Mouse (Mus musculus): ENCODE data around the gene Anp32b. TPM values are rescaled to one million over a fixed set of nuclear protein-coding genes. Genes with fewer than 3 reads are reported as not detected.

The Anp32b gene
- total and polyA plus RNA-seq, 2 experiments = 3.5 to 7.1 TPM

DNA sequence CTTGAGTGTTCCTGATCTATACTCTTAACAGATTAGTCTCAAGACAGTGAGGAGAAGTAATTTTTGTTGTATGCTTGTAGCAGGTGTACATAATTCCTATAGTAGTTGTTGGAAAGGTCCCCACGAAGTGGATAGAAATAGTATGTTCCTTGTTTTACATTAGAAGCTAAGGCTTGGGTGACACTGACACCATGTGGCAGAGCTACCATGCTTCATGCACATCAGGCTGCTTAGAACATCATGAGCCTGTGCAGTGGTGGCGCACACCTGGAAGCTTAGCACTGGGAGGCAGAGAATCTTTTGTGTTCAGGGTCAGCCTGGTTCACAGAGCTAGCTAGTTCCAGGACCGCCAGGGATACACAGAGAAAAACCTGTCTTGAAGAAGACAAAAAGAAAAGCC, 15.0 kb downstream of the Anp32b start:
- TF ChIP-seq POLR2A (IDR thresholded peaks at IDR 0.05; ENCODE audit: extremely low read depth, insufficient read depth, low read length) (no peak), CTCF (IDR thresholded peaks at IDR 0.05; ENCODE audit: low read depth, low read length) (no peak)

DNA sequence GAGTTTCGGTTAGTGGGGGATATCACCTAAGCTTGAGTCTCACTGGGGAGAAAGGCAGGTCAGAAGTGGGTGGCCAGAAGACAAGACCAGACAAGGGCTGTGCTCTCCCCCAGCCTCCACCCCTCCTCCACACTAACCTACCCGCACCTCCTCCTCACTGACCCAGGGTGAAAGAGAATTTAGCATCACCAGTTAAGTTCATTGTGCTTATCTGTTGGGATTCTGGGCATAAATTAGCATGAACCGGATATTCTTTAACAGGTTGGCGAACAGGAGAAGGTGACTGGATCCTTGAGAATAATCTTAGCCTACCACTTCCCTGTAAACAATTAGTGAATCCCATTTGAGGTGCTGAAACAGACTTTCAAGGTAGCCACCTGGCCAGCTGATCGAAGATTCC, 24.4 kb downstream of the Anp32b start:
- no peak for DNase-seq (ENCODE audit: extremely low read depth, low read depth, low spot score)
- H3K4me3 ChIP-seq (ENCODE audit: insufficient read depth, low read depth, low read length) = no peak overlapping the region
- 97% methylated on average over 5 of the region's 5 CpGs for WGBS
- no peaks in the 10 kb centered on the region for H3K27me3 ChIP-seq (ENCODE audit: control insufficient read depth, insufficient read depth, low read length)
- no peak overlapping the region for H3K27ac ChIP-seq (replicated peaks; ENCODE audit: insufficient read depth, low read depth, low read length)
- no peak overlapping the region for H3K9ac ChIP-seq (ENCODE audit: low read depth, low read length)
- H3K4me1 ChIP-seq (ENCODE audit: control insufficient read depth, insufficient read depth, low read length) = no peaks in the 10 kb centered on the region
- H3K79me2 ChIP-seq (ENCODE audit: control insufficient read depth, insufficient read depth, low read length) = no peaks in the 10 kb centered on the region
- TF ChIP-seq POLR2A (IDR thresholded peaks at IDR 0.05; ENCODE audit: extremely low read depth, insufficient read depth, low read length) (no peak), CTCF (IDR thresholded peaks at IDR 0.05; ENCODE audit: low read depth, low read length) (no peak)
- H3K36me3 ChIP-seq (ENCODE audit: control insufficient read depth, insufficient read depth, low read length) = peaks cover 31% of the 10 kb centered on the region

More for the DNA sequence above, 15.0 kb downstream of the Anp32b start:
- Histone ChIP-seq H3K9ac (ENCODE audit: low read depth, low read length) (no peak overlapping the region), H3K36me3 (ENCODE audit: control insufficient read depth, insufficient read depth, low read length) (peaks cover 70% of the 10 kb centered on the region), H3K27me3 (ENCODE audit: control insufficient read depth, insufficient read depth, low read length) (no peaks in the 10 kb centered on the region), H3K4me3 (ENCODE audit: insufficient read depth, low read depth, low read length) (no peak overlapping the region), H3K27ac (replicated peaks; ENCODE audit: insufficient read depth, low read depth, low read length) (no peak overlapping the region), H3K79me2 (ENCODE audit: control insufficient read depth, insufficient read depth, low read length) (no peaks in the 10 kb centered on the region), H3K4me1 (ENCODE audit: control insufficient read depth, insufficient read depth, low read length) (no peaks in the 10 kb centered on the region)
- no peak for DNase-seq (ENCODE audit: extremely low read depth, low read depth, low spot score)
- 91% methylated on average over 3 of the region's 3 CpGs for WGBS

DNA sequence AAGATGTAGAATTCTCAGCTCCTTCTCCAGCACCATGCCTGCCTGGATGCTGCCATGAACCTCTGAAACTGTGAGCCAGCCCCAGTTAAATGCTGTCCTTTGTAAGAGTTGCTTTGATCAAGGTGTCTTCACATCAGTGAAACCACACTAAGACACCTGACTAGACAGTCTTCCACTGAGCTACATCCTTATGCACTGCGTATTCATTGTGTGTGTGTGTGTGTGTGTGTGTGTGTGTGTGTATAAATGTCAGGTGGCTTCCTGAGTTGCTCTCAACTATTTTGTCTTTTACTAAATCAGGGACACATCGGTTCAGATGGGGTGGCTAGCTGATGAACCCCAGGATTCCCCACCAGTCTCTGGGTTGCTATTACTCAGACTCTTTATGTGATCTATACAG, 28.4 kb downstream of the Anp32b start:
- Histone ChIP-seq H3K79me2 (ENCODE audit: control insufficient read depth, insufficient read depth, low read length) (no peaks in the 10 kb centered on the region), H3K4me1 (ENCODE audit: control insufficient read depth, insufficient read depth, low read length) (no peaks in the 10 kb centered on the region), H3K9ac (ENCODE audit: low read depth, low read length) (no peak overlapping the region), H3K36me3 (ENCODE audit: control insufficient read depth, insufficient read depth, low read length) (peaks cover 3% of the 10 kb centered on the region; the same call in 1 of the 2 replicates), H3K27me3 (ENCODE audit: control insufficient read depth, insufficient read depth, low read length) (no peaks in the 10 kb centered on the region), H3K4me3 (ENCODE audit: insufficient read depth, low read depth, low read length) (no peak overlapping the region), H3K27ac (replicated peaks; ENCODE audit: insufficient read depth, low read depth, low read length) (no peak overlapping the region)
- DNase-seq (ENCODE audit: extremely low read depth, low read depth, low spot score) = no peak
- WGBS = 93% methylated on average over 2 of the region's 2 CpGs
- no peak for TF ChIP-seq POLR2A (IDR thresholded peaks at IDR 0.05; ENCODE audit: extremely low read depth, insufficient read depth, low read length)
- TF ChIP-seq CTCF (IDR thresholded peaks at IDR 0.05; ENCODE audit: low read depth, low read length) = no peak

DNA sequence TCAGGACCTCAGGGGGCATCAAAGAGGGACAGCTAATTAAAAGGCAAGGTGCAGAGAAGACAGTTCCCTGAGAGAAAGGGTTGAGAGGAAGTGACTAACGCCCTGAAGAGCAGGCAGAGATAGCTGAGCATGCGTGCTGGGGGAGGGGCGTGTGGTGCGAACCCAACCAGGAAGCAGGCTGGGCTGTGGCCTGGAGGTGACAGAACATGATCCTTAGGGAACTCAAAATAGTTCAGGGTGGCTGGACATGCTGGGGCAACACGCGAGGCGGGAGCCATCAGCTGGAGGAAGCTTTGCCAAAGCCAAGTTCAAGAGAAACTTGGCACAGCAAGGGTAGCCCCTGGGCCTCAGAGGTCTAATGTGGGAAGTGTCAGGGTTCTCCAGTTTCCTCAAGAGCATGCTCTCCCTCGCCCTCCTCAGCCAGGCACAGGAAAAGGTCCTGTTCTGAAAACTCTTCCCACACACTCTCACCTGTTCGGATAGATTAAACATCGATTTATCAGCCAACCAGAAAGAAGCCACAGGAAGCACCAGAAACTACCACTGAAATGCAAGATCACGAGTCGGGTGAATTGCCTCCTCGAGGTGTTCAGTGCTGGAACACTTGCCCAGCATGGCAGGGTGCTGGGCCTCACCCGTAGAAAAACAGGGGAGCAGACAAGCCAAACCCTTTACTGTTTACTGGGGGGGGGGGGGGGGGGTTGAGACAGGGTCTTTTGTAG, 35.2 kb downstream of the Anp32b start:
- Histone ChIP-seq H3K27ac (replicated peaks; ENCODE audit: insufficient read depth, low read depth, low read length) (0 out of 2 replicates have a peak overlapping the region, but pooled peaks have one; percentile 24), H3K4me3 (ENCODE audit: insufficient read depth, low read depth, low read length) (no peak overlapping the region), H3K27me3 (ENCODE audit: control insufficient read depth, insufficient read depth, low read length) (no peaks in the 10 kb centered on the region), H3K4me1 (ENCODE audit: control insufficient read depth, insufficient read depth, low read length) (peaks cover 3% of the 10 kb centered on the region), H3K36me3 (ENCODE audit: control insufficient read depth, insufficient read depth, low read length) (no peaks in the 10 kb centered on the region), H3K9ac (ENCODE audit: low read depth, low read length) (no peak overlapping the region), H3K79me2 (ENCODE audit: control insufficient read depth, insufficient read depth, low read length) (no peaks in the 10 kb centered on the region)
- DNase-seq (ENCODE audit: extremely low read depth, low read depth, low spot score) = peak; percentile 26
- 68% methylated on average over 14 of the region's 14 CpGs for WGBS
- TF ChIP-seq CTCF (IDR thresholded peaks at IDR 0.05; ENCODE audit: low read depth, low read length) (no peak), POLR2A (IDR thresholded peaks at IDR 0.05; ENCODE audit: extremely low read depth, insufficient read depth, low read length) (no peak)

DNA sequence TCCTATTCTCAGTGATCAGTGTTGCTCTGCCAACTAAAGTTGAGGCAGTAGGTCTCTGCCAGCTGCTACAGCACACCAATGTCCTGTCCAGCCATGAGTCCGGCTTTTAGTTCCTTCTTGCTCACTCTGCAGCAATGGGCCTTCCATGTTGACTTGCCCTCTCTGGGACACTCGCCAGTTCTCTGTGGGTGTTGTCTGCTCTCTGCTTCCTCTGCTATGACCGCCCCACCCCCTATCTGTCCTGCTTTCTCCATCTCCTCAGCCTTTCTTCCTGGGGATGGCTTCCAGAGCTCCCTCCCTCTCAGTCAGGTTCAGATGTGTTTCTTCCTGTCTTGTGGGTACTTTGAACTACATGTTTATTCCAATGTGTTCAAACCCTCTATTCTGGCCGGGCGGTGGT, 36.6 kb downstream of the Anp32b start:
- Histone ChIP-seq H3K27me3 (ENCODE audit: control insufficient read depth, insufficient read depth, low read length) (no peaks in the 10 kb centered on the region), H3K9ac (ENCODE audit: low read depth, low read length) (no peak overlapping the region), H3K4me1 (ENCODE audit: control insufficient read depth, insufficient read depth, low read length) (peaks cover 3% of the 10 kb centered on the region), H3K4me3 (ENCODE audit: insufficient read depth, low read depth, low read length) (no peak overlapping the region), H3K27ac (replicated peaks; ENCODE audit: insufficient read depth, low read depth, low read length) (no peak overlapping the region), H3K36me3 (ENCODE audit: control insufficient read depth, insufficient read depth, low read length) (no peaks in the 10 kb centered on the region), H3K79me2 (ENCODE audit: control insufficient read depth, insufficient read depth, low read length) (no peaks in the 10 kb centered on the region)
- WGBS = 52% methylated on average over 5 of the region's 5 CpGs
- TF ChIP-seq CTCF (IDR thresholded peaks at IDR 0.05; ENCODE audit: low read depth, low read length) = no peak
- TF ChIP-seq POLR2A (IDR thresholded peaks at IDR 0.05; ENCODE audit: extremely low read depth, insufficient read depth, low read length) = no peak
- peak; percentile 26 for DNase-seq (ENCODE audit: extremely low read depth, low read depth, low spot score)

Data from liver, adult 2 months (tissue).